Mouse (Mus musculus): ENCODE data around the gene Shld2.

Gene Shld2

DNA sequence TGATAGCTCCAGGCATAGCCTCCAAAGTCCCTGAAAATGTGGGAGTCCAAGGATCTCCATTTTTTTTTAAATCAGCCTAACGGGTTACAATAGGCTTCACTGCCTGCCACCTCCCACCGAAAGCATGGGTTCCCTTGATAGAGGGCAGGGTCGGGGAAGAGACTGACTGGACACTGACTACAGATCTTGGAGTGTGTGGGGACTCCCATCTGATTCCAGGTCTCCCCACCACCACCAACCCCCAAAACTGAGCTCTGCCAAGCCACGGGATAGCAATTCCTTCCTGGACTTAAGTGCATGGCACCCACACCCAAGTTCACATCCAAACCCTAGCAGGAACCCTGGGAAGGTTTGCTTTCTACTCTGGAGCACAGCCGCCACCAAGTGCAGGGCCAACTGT is 89.9 kb downstream of the Shld2 start:
- DNase-seq (ENCODE audit: low spot score) = no peak

DNA sequence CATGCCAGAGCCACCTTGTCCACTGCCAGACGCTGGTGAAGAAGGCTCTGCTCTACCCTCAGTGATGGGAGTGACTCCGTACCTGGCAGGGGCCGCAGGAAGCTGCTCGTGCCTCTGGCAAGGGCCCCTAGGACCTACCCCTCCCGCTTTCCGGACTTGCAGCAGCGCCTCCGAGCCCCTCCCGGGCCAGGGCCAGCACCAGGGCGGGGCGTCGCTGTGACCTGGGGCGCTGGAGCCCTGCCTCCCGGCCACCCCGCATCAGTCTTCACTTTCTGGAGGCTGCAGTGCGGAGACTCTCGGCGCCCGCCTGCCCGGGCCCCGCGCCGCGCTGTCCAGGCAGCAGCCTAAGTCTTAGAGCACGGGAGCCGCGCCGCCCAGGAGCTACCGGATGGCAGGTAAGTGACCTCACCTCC is 90.5 kb downstream of the Shld2 start:
- DNase-seq (ENCODE audit: low spot score) = no peak

DNA sequence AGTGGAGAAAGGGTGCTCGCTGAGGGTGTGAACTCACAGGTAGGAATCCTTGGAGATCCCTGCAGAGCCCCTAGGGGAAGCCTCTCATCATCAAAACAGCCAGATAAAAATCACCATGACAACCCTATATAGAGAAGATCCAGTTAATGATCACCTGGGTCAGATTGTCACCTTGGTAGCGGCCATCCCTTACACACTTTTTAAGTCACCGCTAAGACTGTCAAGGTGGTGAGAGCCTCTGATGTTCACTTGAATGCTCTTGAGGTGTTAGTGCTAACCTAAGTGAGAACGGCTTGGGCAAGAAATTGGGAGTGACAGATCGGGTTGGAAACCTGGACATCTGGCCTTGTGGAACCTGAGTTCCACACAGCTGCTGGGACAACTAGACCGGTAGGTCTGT is 91.0 kb downstream of the Shld2 start, which contains the start of gene Syt15:
Gene Syt15, plus strand, starts transcription at position 301 of the 400 bp plus-strand sequence.
- no peak for DNase-seq (ENCODE audit: low spot score)

DNA sequence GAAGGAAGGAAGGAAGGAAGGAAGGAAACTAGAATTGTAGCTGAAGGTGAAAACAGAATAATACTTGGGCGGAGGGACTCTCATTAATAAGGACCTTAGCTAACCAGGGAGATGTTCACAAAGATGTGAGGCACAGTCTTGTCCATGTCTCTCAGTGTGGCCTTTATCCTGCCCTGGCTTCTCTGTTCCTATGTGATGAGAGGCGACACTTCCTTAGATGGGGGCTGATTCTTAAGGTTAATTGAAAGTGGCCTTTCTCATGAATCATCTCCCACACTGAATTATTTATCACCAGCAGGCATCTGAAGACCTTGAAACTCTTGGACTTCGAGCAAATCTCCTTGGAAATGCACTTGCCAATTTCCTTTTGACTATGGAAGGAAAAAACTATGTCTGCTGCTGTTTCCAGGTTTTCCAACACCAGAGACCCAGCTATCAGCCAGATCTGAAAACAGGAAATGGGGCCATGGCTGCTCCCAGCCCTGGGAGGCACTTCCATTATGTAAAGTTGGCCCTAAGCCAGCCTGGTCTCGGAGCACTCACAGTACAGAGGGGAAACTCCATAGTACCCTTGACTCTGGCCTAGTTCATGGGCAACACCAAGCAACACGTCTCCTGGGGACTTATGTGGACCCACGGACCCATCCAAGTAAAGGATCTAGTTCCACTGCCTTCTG is 94.7 kb downstream of the Shld2 start:
- peak; percentile 64 for DNase-seq (ENCODE audit: low spot score)

DNA sequence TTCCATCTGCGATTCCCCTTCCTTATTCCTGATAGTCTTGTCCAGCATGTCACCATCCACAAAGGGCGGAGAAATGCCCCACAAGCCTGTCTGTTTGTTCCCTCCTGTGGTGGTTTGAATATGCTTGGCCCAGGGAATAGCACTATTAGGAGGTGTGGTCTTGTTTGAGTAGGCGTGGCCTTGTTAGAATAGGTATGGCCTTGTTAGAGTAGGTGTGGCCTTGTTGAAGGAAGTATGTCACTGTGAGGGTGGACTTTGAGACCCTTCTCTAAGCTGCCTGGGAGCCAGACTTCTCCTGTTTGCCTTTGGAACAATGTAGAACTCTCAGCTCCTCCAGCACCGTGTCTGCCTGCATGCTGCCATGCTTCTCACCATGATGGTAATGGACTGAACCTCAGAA is 100.4 kb downstream of the Shld2 start:
- no peak for DNase-seq (ENCODE audit: low spot score)

DNA sequence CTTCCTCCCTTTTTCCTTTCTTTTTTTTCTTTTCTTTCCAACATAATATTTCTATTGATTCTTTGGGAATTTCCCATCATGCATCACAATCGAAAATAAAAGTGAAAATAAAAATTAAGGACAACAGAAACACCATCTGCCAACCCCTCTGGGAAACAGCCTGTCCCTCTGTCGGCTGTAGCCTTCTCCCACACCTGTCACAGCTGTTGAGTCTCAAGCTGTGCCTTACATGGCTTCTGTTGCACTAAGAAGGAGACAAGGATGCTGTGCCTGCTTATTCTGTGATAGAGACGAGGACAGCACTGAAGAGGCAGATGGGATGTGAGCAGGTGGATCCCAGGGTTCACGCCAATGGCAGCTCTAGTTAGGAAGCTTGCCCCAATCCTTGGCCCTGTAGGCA is 101.2 kb downstream of the Shld2 start:
- no peak for DNase-seq (ENCODE audit: low spot score)

DNA sequence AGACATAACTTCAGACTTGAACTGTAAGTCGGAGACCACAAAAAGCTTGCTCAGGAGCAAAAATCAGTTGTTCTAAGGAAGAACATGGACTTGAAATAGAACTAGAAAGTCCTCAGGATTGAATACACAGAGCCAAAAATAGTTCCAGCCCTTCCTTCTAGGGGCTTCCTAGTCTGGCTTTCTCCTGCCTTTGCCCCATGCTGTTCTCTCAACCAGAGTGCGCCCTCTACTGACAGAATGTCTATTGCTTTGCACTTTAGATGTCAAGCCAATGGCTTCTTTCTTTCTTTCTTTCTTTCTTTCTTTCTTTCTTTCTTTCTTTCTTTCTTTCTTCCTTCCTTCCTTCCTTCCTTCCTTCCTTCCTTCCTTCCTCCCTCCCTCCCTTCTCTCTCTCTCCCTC is 101.6 kb downstream of the Shld2 start:
- DNase-seq (ENCODE audit: low spot score) = peak; percentile 45

DNA sequence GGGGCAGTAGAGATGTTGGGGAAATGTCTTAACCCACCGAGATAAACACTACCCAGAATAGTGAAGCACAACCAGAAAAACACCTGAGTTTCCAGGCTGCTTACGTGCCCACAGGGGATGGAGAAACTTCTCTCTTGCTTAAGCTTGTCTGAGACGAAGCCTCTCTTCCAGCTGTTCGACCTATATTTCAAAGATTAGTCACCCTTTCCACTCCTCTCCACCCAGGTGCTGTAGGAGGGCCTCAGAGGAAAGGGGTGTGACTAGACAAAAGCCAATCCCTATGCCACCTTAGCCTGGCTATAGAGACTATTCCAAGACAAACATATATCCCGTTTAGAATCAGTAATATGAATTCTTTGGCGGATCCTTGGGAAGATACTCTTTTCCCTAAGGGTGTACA is 102.3 kb downstream of the Shld2 start:
- DNase-seq (ENCODE audit: low spot score) = no peak

DNA sequence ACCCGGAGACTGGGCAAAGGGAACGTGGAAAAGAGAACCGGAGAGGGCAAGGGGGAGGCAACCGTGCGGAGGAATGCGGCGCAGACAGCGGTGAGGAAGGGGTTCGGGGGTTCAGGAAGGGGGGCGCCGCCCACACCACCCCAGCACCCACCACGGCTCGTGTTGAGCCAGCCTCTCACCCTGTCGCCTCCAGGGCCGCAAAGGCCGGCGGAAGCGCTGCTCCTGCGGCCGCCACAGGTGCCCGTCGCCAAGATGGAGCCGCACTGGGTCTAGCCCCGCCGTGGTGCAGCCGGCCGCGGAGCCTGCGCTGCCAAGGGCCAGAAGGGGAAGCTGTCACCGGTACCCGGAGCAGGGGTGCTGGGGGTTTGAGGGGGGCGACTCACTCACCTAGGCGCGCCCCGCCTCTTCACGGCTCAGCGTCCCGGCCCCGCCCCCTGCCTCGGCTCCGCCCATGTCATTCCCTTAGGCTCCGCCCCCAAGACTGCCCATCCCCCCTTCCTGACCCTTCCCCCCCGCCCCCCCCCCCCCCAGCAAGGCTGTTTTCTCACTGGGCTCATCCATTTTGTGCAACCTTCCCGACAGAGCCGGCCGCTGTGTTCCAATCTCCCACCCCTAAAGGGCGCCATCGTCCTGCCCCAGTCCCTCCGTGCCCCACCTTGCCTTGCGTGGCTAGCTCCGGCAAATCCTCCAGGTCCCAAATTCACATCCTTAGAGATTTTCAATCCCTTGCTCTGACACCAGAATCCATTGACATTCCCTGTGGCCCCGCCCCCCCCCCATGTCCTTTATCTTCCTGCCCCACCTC is 108.9 kb downstream of the Shld2 start, which contains the start of gene Gprin2:
Gene Gprin2, minus strand, starts transcription at position 423 of the 805 bp plus-strand sequence.
- no peak for DNase-seq (ENCODE audit: low spot score)

DNA sequence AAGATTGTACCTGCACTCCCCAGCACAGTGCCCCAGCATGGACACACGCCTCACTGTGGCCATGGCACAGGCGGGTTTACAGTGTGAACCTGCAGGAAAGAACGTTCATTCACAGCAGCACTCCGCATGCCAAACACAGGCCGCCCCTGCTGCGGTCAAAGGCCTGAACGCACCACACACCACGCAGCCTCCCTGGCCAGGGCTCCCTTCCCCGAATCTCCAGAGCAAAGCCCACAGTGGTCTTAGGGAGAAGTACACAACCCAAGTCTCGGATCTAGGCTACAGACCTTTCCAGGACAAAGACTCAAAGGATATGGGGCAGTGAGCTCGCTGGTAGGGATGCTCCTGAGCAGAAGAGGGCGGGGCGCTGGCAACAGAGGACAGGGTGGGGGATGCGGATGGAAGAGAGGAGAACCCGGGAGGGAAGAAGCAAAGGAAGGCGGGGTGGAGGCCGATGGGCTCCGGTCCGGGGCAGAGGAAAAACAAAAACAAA is 109.5 kb downstream of the Shld2 start:
- DNase-seq (ENCODE audit: low spot score) = no peak

DNA sequence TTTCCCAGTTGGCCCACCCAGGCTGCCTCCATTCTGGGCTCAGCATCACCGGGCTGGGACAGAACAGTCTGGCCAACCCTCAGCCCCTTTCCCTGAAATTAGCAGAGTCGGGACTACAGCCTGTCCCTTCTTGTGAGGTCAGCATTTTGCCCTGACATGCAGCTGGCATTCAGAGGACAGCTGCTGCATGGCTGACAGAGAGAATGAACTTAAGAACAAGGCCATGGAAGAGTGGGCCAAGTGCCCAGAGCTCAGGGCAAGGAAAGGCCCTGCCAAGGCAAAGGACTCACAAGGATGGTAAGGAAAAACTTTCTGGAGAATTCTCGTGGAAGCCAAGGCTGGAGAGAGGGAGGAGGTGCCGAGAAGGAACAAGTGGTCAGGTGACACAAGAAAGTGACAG is 113.6 kb downstream of the Shld2 start:
- no peak for DNase-seq (ENCODE audit: low spot score)

DNA sequence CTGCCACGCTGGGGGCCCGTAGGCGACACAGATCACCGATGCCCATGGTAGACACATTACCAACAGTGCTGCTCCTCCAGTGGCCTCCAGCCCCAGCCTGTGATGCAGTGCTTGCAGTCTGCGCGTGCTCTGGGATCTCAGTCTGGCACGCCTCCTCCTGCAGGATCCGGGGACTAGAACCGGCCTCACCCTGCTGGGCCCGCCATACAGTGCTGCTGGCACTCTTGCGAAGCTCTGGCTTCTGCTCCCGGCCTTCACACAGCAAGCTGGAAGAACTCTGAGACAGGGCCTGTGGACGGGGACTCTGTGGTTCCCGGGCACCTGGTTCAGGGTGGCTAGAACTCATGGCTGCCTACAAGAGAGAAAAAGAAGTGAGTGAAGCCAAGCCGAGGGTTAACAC is 114.8 kb downstream of the Shld2 start:
- no peak for DNase-seq (ENCODE audit: low spot score)

DNA sequence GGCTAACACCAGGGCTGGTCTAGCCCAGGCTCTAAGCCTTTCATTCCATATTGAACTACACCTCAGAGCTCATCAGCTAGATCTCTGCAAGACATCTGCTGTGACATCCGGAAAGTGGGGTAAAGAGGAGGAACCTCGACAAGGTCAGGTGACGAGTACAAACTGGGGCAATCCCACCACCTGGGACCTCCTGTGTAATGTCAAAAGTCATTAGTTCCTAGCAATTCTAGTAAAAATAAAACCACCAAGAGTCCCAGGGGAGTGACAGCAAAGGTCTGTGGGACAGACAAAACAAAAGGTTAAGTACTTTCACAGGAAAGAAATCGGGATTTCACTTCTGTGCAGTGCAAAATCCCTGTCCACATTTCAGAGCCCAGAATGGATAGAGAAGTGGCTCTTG is 116.4 kb downstream of the Shld2 start:
- no peak for DNase-seq (ENCODE audit: low spot score)

DNA sequence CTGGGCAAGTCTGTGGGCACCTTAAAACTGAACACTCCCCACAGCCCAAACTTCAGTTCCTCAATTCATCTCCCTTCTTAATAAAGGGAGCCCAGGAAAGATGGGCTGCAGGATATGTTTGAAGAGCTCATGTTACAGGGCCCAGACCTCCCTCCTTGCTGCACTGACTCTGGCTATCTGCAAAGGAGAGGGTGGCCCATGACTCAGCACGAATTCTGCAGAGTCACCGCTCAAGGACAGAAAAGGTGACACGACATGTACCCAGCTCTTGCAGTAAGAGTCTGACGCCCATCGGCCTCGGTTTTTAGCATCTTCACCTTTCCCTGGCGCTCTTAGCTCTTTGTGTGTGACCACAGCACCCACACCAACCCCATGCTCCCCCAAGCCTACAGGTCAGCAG is 119.9 kb downstream of the Shld2 start:
- DNase-seq (ENCODE audit: low spot score) = no peak

DNA sequence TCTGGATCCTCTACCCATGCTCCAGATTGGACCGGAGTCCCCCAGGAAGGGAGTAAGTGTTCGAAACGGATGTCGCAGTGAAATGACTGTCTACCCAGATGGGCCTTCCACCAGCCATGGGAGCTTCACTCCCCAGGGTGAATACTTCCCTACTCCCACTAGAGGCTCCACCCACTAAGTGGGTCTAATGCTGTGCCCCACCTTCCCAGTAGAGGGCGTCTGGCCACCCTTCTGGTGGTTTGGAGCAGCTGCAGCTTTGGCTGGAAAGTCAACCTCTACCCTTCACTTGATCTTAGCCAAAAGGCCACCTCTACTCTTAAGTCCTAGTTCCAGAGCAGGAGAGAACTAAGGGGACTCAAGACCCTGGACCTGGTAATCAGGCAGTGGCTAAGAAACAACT is 121.7 kb downstream of the Shld2 start:
- DNase-seq (ENCODE audit: low spot score) = peak; percentile 76
